Mouse (Mus musculus) midbrain, embryonic 11.5 days (tissue): ENCODE results near the gene Nfib. TPM values are rescaled to one million over a fixed set of nuclear protein-coding genes. Genes with fewer than 3 reads are reported as not detected.

ENCODE experiments used
- ATAC-seq: fragments of 200-750 bp; cut with Nextera tagmentation; 2 replicates; pipeline ENCODE4 v1.8.0; 2017; ENCODE audit warnings: moderate TSS enrichment, moderate library complexity; ENCODE audit not compliant: low FRiP score
- DNase-seq: peaks from one replicate; pipeline ENCODE4 v3.0.0; 2015; ENCODE audit warnings: low spot score; ENCODE audit errors: missing footprints
- H3K27ac ChIP-seq: fragments of 300-500 bp; sonication (generic); 2 replicates; pipeline ENCODE4 v1.5.1; 2014; ENCODE audit warnings: low read depth, low read length
- H3K27me3 ChIP-seq: fragments of 300-500 bp; sonication (generic); 2 replicates; pipeline ENCODE4 v1.6.1; 2014; ENCODE audit warnings: mild to moderate bottlenecking, low read length, moderate library complexity, mixed read lengths; ENCODE audit not compliant: control insufficient read depth, insufficient read depth
- H3K36me3 ChIP-seq: fragments of 300-500 bp; sonication (generic); 2 replicates; pipeline ENCODE4 v1.6.1; 2014; ENCODE audit warnings: mild to moderate bottlenecking, low read length, moderate library complexity, mixed read lengths; ENCODE audit not compliant: control insufficient read depth, insufficient read depth
- H3K4me1 ChIP-seq: fragments of 300-500 bp; sonication (generic); 2 replicates; pipeline ENCODE4 v1.6.1; 2014; ENCODE audit warnings: low read length; ENCODE audit not compliant: control insufficient read depth, insufficient read depth
- H3K4me2 ChIP-seq: fragments of 300-500 bp; sonication (generic); 2 replicates; pipeline ENCODE4 v1.6.1; 2014; ENCODE audit warnings: mild to moderate bottlenecking, moderate library complexity
- H3K4me3 ChIP-seq: fragments of 300-500 bp; sonication (generic); 2 replicates; pipeline ENCODE4 v1.5.1; 2014; ENCODE audit warnings: low read depth, low read length
- H3K9ac ChIP-seq: fragments of 300-500 bp; sonication (generic); 2 replicates; pipeline ENCODE4 v1.6.1; 2014; ENCODE audit warnings: low read length
- H3K9me3 ChIP-seq: fragments of 300-500 bp; sonication (generic); 2 replicates; pipeline ENCODE4 v1.6.1; 2016; ENCODE audit warnings: low read length; ENCODE audit not compliant: control insufficient read depth
- WGBS: fragments of 180-500 bp; shearing (Covaris S2); extraction: QIAGEN DNeasy Blood & Tissue Kit; methylation state at CpG from one replicate; pipeline ENCODE4 v1.1.7; 2014; 5-methylcytosine and 5-hydroxymethylcytosine counted together
- polyA plus RNA-seq: library from polyadenylated mRNA; unstranded; fragments of >200 nt; fragmentation: Nextera tagmentation; extraction: Ambion mirVana; gene quantifications from 2 replicates; pipeline ENCODE4 v1.2.1, GENCODE M21; 2014

Nfib gene
- polyA plus RNA-seq, 1 experiment from 2014 or later: 19.9 TPM

- H3K9me3 ChIP-seq: no peaks in the 10 kb centered on the region
- peaks cover 4% of the 10 kb centered on the region; the same call in 1 of the 2 replicates for H3K4me1 ChIP-seq
- DNase-seq (no peak), ATAC-seq (no peak)
- no peaks in the 10 kb centered on the region for H3K27me3 ChIP-seq
- no peak overlapping the region for H3K4me2 ChIP-seq
- WGBS: 89% methylated on average over 3 of the region's 3 CpGs
- no peak overlapping the region for H3K4me3 ChIP-seq
- H3K36me3 ChIP-seq: no peaks in the 10 kb centered on the region
- H3K27ac ChIP-seq: no peak overlapping the region
- H3K9ac ChIP-seq: no peak overlapping the region
Observed at GRCm38 (mm10) chr4:82667271-82667872, 38.2 kb downstream of the Nfib start.

GRCm38 (mm10) chr4:82664436-82664835 lies 41.1 kb downstream of the Nfib start:
- no peaks in the 10 kb centered on the region for H3K36me3 ChIP-seq
- no peak for DNase-seq
- no peak overlapping the region for H3K4me2 ChIP-seq
- no peak overlapping the region for H3K9ac ChIP-seq
- WGBS: 67% methylated on average over 7 of the region's 7 CpGs
- peak; percentile 52; the same call in 1 of the 2 replicates for ATAC-seq
- H3K9me3 ChIP-seq: no peaks in the 10 kb centered on the region
- no peaks in the 10 kb centered on the region for H3K27me3 ChIP-seq
- no peak overlapping the region for H3K4me3 ChIP-seq
- no peak overlapping the region for H3K27ac ChIP-seq
- peaks cover 4% of the 10 kb centered on the region; the same call in 1 of the 2 replicates for H3K4me1 ChIP-seq

- Histone ChIP-seq H3K9me3 (no peaks in the 10 kb centered on the region), H3K36me3 (no peaks in the 10 kb centered on the region), H3K27ac (no peak overlapping the region), H3K27me3 (no peaks in the 10 kb centered on the region), H3K4me2 (no peak overlapping the region), H3K9ac (no peak overlapping the region), H3K4me1 (peaks cover 4% of the 10 kb centered on the region; the same call in 1 of the 2 replicates), H3K4me3 (no peak overlapping the region)
- no peak for DNase-seq
- WGBS: 81% methylated on average over 6 of the region's 6 CpGs
- ATAC-seq: no peak
Observed at GRCm38 (mm10) chr4:82663749-82664381, 41.7 kb downstream of the Nfib start.

GRCm38 (mm10) chr4:82662626-82663025 lies 42.9 kb downstream of the Nfib start:
- Histone ChIP-seq H3K36me3 (no peaks in the 10 kb centered on the region), H3K27ac (no peak overlapping the region), H3K4me3 (no peak overlapping the region), H3K9ac (no peak overlapping the region), H3K4me2 (no peak overlapping the region), H3K27me3 (no peaks in the 10 kb centered on the region), H3K9me3 (no peaks in the 10 kb centered on the region), H3K4me1 (peaks cover 4% of the 10 kb centered on the region; the same call in 1 of the 2 replicates)
- DNase-seq: no peak
- no peak for ATAC-seq
- whole genome bisulfite sequencing: 73% methylated on average over 3 of the region's 3 CpGs

GRCm38 (mm10) chr4:82662222-82662621 lies 43.3 kb downstream of the Nfib start:
- Histone ChIP-seq H3K27me3 (no peaks in the 10 kb centered on the region), H3K4me3 (no peak overlapping the region), H3K4me2 (no peak overlapping the region), H3K27ac (no peak overlapping the region), H3K9me3 (no peaks in the 10 kb centered on the region), H3K9ac (no peak overlapping the region), H3K4me1 (peaks cover 4% of the 10 kb centered on the region; the same call in 1 of the 2 replicates), H3K36me3 (no peaks in the 10 kb centered on the region)
- ATAC-seq (no peak), DNase-seq (no peak)
- WGBS: 55% methylated on average over 9 of the region's 9 CpGs

GRCm38 (mm10) chr4:82661215-82661614 lies 44.3 kb downstream of the Nfib start:
- Histone ChIP-seq H3K9ac (no peak overlapping the region), H3K4me3 (no peak overlapping the region), H3K9me3 (no peaks in the 10 kb centered on the region), H3K27me3 (no peaks in the 10 kb centered on the region), H3K36me3 (no peaks in the 10 kb centered on the region), H3K4me2 (no peak overlapping the region), H3K27ac (no peak overlapping the region), H3K4me1 (peaks cover 4% of the 10 kb centered on the region; the same call in 1 of the 2 replicates)
- ATAC-seq: no peak
- no peak for DNase-seq
- 90% methylated on average over 7 of the region's 7 CpGs for WGBS

GRCm38 (mm10) chr4:82645679-82646078 lies 59.9 kb downstream of the Nfib start:
- Histone ChIP-seq H3K4me1 (no peaks in the 10 kb centered on the region), H3K9ac (no peak overlapping the region), H3K9me3 (no peaks in the 10 kb centered on the region), H3K36me3 (no peaks in the 10 kb centered on the region), H3K4me3 (no peak overlapping the region), H3K27me3 (no peaks in the 10 kb centered on the region), H3K4me2 (no peak overlapping the region), H3K27ac (no peak overlapping the region)
- no peak for DNase-seq
- WGBS: 82% methylated on average over 5 of the region's 5 CpGs
- ATAC-seq: no peak

- H3K4me1 ChIP-seq: no peaks in the 10 kb centered on the region
- WGBS: 79% methylated on average over 9 of the region's 9 CpGs
- no peak overlapping the region for H3K9ac ChIP-seq
- DNase-seq: no peak
- H3K4me2 ChIP-seq: no peak overlapping the region
- H3K9me3 ChIP-seq: no peaks in the 10 kb centered on the region
- H3K36me3 ChIP-seq: no peaks in the 10 kb centered on the region
- no peak overlapping the region for H3K4me3 ChIP-seq
- H3K27ac ChIP-seq: no peak overlapping the region
- H3K27me3 ChIP-seq: no peaks in the 10 kb centered on the region
- no peak for ATAC-seq
Observed at GRCm38 (mm10) chr4:82644797-82645196, 60.8 kb downstream of the Nfib start.

- Histone ChIP-seq H3K36me3 (no peaks in the 10 kb centered on the region), H3K9me3 (no peaks in the 10 kb centered on the region), H3K4me1 (no peaks in the 10 kb centered on the region), H3K9ac (no peak overlapping the region), H3K4me2 (no peak overlapping the region), H3K27ac (no peak overlapping the region), H3K27me3 (no peaks in the 10 kb centered on the region), H3K4me3 (no peak overlapping the region)
- DNase-seq (no peak), ATAC-seq (no peak)
- WGBS: 88% methylated on average over 5 of the region's 5 CpGs
Observed at GRCm38 (mm10) chr4:82643734-82644085, 61.8 kb downstream of the Nfib start.
